Mouse (Mus musculus): ENCODE measurements around the gene Rps24. TPM values are rescaled to one million over a fixed set of nuclear protein-coding genes. Genes with fewer than 3 reads are reported as not detected.
A peak's percentile ranks its signal among the peaks of the same experiment; 100 is the strongest.
"Not testable (repeated sequence)": the region's sequence is repeated elsewhere in the genome, so short reads cannot be mapped to it uniquely, and the experiment has no call there.

The Rps24 gene
- 613 and 662 TPM in 2 replicates for polyA plus RNA-seq (2015; fragmentation: Nextera tagmentation; extraction: Ambion mirVana)

DNA sequence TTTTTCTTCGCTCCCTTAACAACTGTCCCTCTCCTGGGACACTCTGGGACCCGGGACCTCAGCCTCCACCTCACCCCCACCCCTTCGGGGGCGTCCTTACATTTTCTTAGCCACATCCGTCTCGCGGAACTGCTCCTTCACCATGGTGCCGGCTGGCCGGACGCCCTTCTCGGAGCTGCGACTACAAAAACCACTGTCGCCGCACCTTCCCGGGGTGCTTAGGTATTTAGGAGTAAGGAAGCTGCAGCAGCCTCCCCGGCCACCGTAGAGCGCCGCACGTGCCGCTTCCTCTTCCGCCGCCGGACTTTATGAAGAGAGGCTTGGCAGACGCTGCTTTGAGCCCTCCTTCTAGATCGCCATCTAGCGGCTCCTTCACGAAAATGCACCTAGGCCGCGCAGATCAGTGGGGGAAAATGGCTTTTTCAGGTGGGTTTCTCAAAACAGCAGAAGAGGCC is at the start of gene Rps24, which contains the start of gene Polr3a:
Gene Rps24 (plus strand): TSS at position 353 of the 455 bp plus-strand sequence.
Gene Polr3a (minus strand): TSS at position 286 of the 455 bp plus-strand sequence.
- H3K9me3 ChIP-seq (ENCODE audit: low read length): no peaks in the 10 kb centered on the region
- peak within 1 kb of the TSS; percentile 79 for H3K4me2 ChIP-seq (ENCODE audit: low read depth, low read length)
- peak within 1 kb of the TSS; percentile 75 for H3K9ac ChIP-seq (replicated peaks)
- no peaks in the 10 kb centered on the region for H3K27me3 ChIP-seq (ENCODE audit: insufficient read depth, low read length)
- ATAC-seq (peak; percentile 69), DNase-seq (peak; percentile 91)
- peaks cover 25% of the 10 kb centered on the region for H3K36me3 ChIP-seq (replicated peaks; ENCODE audit: insufficient read depth, low read length)
- WGBS (ENCODE audit: insufficient replicate concordance): under 1% methylated on average over 30 of the region's 30 CpGs
- H3K4me1 ChIP-seq (ENCODE audit: insufficient read depth): peaks cover 13% of the 10 kb centered on the region
- H3K27ac ChIP-seq (ENCODE audit: low read depth): peak within 1 kb of the TSS; percentile 74
- peak within 1 kb of the TSS; percentile 77 for H3K4me3 ChIP-seq (ENCODE audit: low read depth, low read length)
- peak; percentile 95 for TF ChIP-seq CTCF (IDR thresholded peaks at IDR 0.05; ENCODE audit: low read depth)
- peak; percentile 60; the same call in 1 of the 2 replicates for TF ChIP-seq EP300 (IDR thresholded peaks at IDR 0.05; ENCODE audit: low read depth)

DNA sequence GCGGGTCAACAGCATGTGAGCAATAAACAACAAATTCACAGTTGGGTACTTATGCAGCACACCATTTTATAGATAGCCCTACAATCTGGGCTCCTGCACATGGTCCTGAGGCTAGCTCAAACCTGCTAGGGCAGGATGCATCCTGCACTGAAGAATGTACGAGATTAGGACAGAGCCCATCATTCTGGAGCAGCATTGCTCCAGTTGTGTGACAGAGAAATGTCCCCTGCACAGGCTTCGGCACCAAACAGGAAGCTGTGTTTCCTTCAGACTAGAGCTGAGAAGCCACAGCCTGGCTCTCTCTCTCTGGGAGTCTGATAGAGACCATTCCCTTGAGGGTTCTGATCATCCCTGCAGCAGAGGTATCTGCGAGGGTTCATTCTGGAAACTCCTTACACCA is 43.4 kb upstream of the Rps24 start:
- WGBS (ENCODE audit: insufficient replicate concordance): 31% methylated on average over 4 of the region's 4 CpGs
- peak; percentile 38; the same call in 1 of the 2 replicates for ATAC-seq

DNA sequence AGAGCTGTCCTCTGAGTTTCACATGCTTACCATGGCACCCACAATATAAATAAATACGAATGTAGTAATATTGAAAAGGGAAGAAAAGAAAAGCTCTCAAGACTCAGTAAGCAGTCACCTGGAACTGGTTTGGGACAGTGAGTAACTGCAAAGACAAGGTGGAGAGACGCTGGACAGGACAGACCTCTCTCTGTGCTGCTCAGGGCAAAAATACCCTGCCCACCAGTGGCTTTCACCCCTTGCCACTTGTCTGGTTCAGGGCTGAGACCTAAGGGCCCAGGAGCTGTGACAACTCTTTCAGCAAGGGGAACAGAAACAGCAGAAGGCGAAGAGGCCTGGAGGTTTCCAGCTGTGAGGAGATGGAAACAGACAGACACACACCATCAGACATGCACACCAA is 28.7 kb upstream of the Rps24 start:
- TF ChIP-seq EP300 (IDR thresholded peaks at IDR 0.05; ENCODE audit: low read depth) (no peak), CTCF (IDR thresholded peaks at IDR 0.05; ENCODE audit: low read depth) (no peak)
- no peaks in the 10 kb centered on the region for H3K4me1 ChIP-seq (ENCODE audit: insufficient read depth)
- H3K27ac ChIP-seq (ENCODE audit: low read depth): no peak overlapping the region
- H3K4me3 ChIP-seq (ENCODE audit: low read depth, low read length): no peak overlapping the region
- no peaks in the 10 kb centered on the region for H3K27me3 ChIP-seq (ENCODE audit: insufficient read depth, low read length)
- no peak for DNase-seq
- H3K36me3 ChIP-seq (replicated peaks; ENCODE audit: insufficient read depth, low read length): peaks cover 79% of the 10 kb centered on the region
- ATAC-seq: no peak
- H3K9me3 ChIP-seq (ENCODE audit: low read length): no peaks in the 10 kb centered on the region
- no peak overlapping the region for H3K4me2 ChIP-seq (ENCODE audit: low read depth, low read length)
- 84% methylated on average over 3 of the region's 3 CpGs for WGBS (ENCODE audit: insufficient replicate concordance)
- H3K9ac ChIP-seq (replicated peaks): no peak overlapping the region

More for the DNA sequence above, 43.4 kb upstream of the Rps24 start:
- H3K27ac ChIP-seq (ENCODE audit: low read depth); H3K4me1 ChIP-seq (ENCODE audit: insufficient read depth); H3K9ac ChIP-seq (replicated peaks); H3K4me3 ChIP-seq (ENCODE audit: low read depth, low read length); DNase-seq; H3K27me3 ChIP-seq (ENCODE audit: insufficient read depth, low read length); H3K9me3 ChIP-seq (ENCODE audit: low read length); H3K4me2 ChIP-seq (ENCODE audit: low read depth, low read length): not testable (repeated sequence)
- peaks cover 11% of the 10 kb centered on the region for H3K36me3 ChIP-seq (replicated peaks; ENCODE audit: insufficient read depth, low read length)

DNA sequence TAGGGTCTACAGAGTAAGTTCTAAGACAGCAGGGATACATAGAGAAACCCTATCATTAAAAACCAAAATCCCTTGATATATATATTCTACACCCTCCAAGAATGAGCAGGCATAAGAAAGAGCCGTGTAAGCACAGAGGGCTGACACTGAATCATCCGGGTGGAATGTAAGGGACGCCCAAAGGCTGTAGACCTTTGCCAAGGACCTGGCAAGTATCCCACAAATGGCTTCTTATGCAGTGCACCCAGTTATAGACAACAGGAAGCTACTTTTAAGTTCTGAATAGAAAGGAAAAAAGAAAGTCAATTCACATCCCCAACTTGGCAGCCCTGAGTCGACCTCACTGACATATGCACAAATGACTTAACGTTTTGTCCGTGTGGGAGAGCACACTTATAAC is 18.1 kb upstream of the Rps24 start:
- H3K9ac ChIP-seq (replicated peaks): no peak overlapping the region
- H3K36me3 ChIP-seq (replicated peaks; ENCODE audit: insufficient read depth, low read length): peaks cover 79% of the 10 kb centered on the region
- no peaks in the 10 kb centered on the region for H3K9me3 ChIP-seq (ENCODE audit: low read length)
- TF ChIP-seq CTCF (IDR thresholded peaks at IDR 0.05; ENCODE audit: low read depth): no peak
- TF ChIP-seq EP300 (IDR thresholded peaks at IDR 0.05; ENCODE audit: low read depth): no peak
- DNase-seq (no peak), ATAC-seq (no peak)
- no peak overlapping the region for H3K4me3 ChIP-seq (ENCODE audit: low read depth, low read length)
- WGBS (ENCODE audit: insufficient replicate concordance): 79% methylated on average over 6 of the region's 6 CpGs
- no peaks in the 10 kb centered on the region for H3K4me1 ChIP-seq (ENCODE audit: insufficient read depth)
- H3K27me3 ChIP-seq (ENCODE audit: insufficient read depth, low read length): no peaks in the 10 kb centered on the region
- no peak overlapping the region for H3K4me2 ChIP-seq (ENCODE audit: low read depth, low read length)
- H3K27ac ChIP-seq (ENCODE audit: low read depth): no peak overlapping the region

DNA sequence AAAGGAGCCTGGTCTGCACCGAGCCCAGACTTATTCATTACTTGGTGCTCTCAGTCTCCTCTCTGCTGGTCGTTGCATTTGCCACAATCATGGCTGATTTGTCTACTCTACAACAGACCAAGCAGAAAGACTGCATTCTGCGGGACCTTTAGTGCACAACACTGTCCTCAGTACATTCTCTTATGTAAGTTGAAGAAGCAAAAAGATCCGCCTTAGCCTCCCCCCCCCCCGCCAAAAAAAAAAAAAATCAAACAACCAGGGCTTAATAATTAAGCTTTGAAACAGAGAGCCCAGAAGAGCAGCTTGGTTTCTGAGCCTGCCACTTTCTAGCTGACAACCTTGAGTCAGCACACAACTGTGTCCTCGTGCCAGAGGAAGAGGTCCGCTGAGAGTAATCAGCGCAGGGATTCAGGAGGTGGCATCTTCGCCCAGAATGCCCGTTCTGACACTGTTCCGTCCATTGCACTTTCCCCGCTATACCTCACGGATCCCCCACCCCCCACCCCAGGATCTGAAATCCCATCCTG is 621 bp upstream of the Rps24 start:
- no peaks in the 10 kb centered on the region for H3K27me3 ChIP-seq (ENCODE audit: insufficient read depth, low read length)
- no peak for DNase-seq
- ATAC-seq: peak; percentile 14
- 3% methylated on average over 13 of the region's 13 CpGs for WGBS (ENCODE audit: insufficient replicate concordance)
- H3K4me3 ChIP-seq (ENCODE audit: low read depth, low read length): peak overlapping the region; percentile 77
- peak overlapping the region; percentile 79 for H3K4me2 ChIP-seq (ENCODE audit: low read depth, low read length)
- H3K27ac ChIP-seq (ENCODE audit: low read depth): peak overlapping the region; percentile 74
- H3K9me3 ChIP-seq (ENCODE audit: low read length): no peaks in the 10 kb centered on the region
- TF ChIP-seq CTCF (IDR thresholded peaks at IDR 0.05; ENCODE audit: low read depth) (no peak), EP300 (IDR thresholded peaks at IDR 0.05; ENCODE audit: low read depth) (no peak)
- H3K36me3 ChIP-seq (replicated peaks; ENCODE audit: insufficient read depth, low read length): peaks cover 30% of the 10 kb centered on the region
- H3K9ac ChIP-seq (replicated peaks): peak overlapping the region; percentile 75
- peaks cover 13% of the 10 kb centered on the region for H3K4me1 ChIP-seq (ENCODE audit: insufficient read depth)

DNA sequence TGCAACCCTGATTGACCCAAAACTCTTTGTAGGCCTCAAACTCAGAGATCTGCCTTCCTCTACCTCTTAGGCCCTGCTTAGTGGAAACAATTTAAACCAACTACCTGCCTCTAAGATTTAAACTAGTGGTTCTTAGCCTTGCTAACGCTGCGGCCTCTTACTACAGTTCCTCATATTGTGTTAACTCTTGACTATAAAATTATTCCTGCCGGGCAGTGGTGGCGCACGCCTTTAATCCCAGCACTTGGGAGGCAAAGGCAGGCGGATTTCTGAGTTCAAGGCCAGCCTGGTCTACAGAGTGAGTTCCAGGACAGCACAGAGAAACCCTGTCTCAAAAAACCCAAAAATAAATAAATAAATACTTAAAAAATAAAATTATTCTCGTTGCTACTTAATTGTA is 2.8 kb downstream of the Rps24 start:
- H3K27me3 ChIP-seq (ENCODE audit: insufficient read depth, low read length); ATAC-seq; H3K4me2 ChIP-seq (ENCODE audit: low read depth, low read length); H3K9ac ChIP-seq (replicated peaks); DNase-seq; H3K27ac ChIP-seq (ENCODE audit: low read depth); H3K4me3 ChIP-seq (ENCODE audit: low read depth, low read length); H3K9me3 ChIP-seq (ENCODE audit: low read length): not testable (repeated sequence)
- 85% methylated on average over 7 of the region's 7 CpGs for WGBS (ENCODE audit: insufficient replicate concordance)
- peaks cover 22% of the 10 kb centered on the region for H3K36me3 ChIP-seq (replicated peaks; ENCODE audit: insufficient read depth, low read length)
- peaks cover 30% of the 10 kb centered on the region for H3K4me1 ChIP-seq (ENCODE audit: insufficient read depth)

Data from liver, postnatal 0 days (tissue).